ENCODE assay signal across 8 mouse cellular contexts in the genomic region with DNA sequence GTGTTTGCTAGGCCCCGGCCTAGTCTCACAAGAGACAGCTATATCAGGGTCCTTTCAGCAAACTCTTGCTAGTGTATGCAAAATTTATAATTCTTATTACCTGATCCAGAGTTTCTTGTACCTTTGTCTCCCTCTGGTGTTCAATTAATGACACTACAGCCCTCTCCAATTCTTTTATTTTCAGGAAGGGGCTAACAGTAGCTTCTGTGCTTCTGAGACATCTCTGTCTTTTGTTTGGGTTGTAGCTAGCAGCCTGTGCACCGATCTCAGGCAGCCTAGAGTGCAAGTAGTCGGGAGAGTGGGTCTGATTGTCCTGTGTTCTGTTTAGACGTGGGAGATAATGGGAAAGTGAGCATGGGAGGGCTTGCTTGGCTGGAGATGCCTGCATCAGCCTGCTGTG. TPM values are rescaled to one million over a fixed set of nuclear protein-coding genes. Genes with fewer than 3 reads are reported as not detected.
DNase-seq lines count a peak whose midpoint lies in the region; ATAC-seq lines count a peak whose summit lies in the region.

No protein-coding gene starts in this region.

- no peaks in the 10 kb centered on the region for H3K27me3 ChIP-seq in hindbrain, embryonic 11.5 days (ENCODE audit: control insufficient read depth, insufficient read depth, low read length)
- no peaks in the 10 kb centered on the region for H3K27me3 ChIP-seq in hindbrain, embryonic 10.5 days (ENCODE audit: insufficient read depth, poor library complexity, severe bottlenecking)

- no peak overlapping the region for H3K4me2 ChIP-seq in hindbrain, embryonic 11.5 days (replicated peaks; ENCODE audit: low read depth, low read length)

- no peaks in the 10 kb centered on the region for H3K4me1 ChIP-seq in hindbrain, embryonic 11.5 days (replicated peaks; ENCODE audit: control insufficient read depth, insufficient read depth, low read length)
- no peaks in the 10 kb centered on the region for H3K4me1 ChIP-seq in hindbrain, embryonic 10.5 days (replicated peaks)

- H3K4me3 ChIP-seq in hindbrain, embryonic 11.5 days (ENCODE audit: low read depth, low read length): no peak overlapping the region
- no peak overlapping the region for H3K4me3 ChIP-seq in hindbrain, embryonic 10.5 days

- H3K9me3 ChIP-seq in hindbrain, embryonic 11.5 days (ENCODE audit: control insufficient read depth, low read length): no peaks in the 10 kb centered on the region
- no peaks in the 10 kb centered on the region for H3K9me3 ChIP-seq in hindbrain, embryonic 10.5 days

- DNase-seq in hindbrain, embryonic 11.5 days (ENCODE audit: low spot score): peak; percentile 46
- DNase-seq in hindbrain, embryonic 10.5 days (ENCODE audit: low spot score): no peak
- peak; percentile 7 for DNase-seq in ovary, postnatal 14 days (ENCODE audit: low spot score)
- DNase-seq in ovary, postnatal 10 days (ENCODE audit: low spot score): no peak
- DNase-seq in telencephalon, adult 2 months (ENCODE audit: low read depth, low spot score): peak; percentile 10
- no peak for DNase-seq in cerebellum, postnatal 4 days (ENCODE audit: low spot score in 2 of 2)
- no peak for DNase-seq in thymus, postnatal 25 days

- H3K9ac ChIP-seq in hindbrain, embryonic 11.5 days (ENCODE audit: low read depth, low read length): no peak overlapping the region

- no peak for ATAC-seq in hindbrain, embryonic 11.5 days (ENCODE audit: low FRiP score)
- peak; percentile 69 for ATAC-seq in erythroblast, adult 5-6 weeks (replicated peaks; ENCODE audit: low FRiP score, poor library complexity, severe bottlenecking)

- 31% methylated on average over 4 of the region's 4 CpGs for WGBS in hindbrain, embryonic 11.5 days
- WGBS in hindbrain, embryonic 10.5 days: 25% methylated on average over 4 of the region's 4 CpGs

- no peak overlapping the region for H3K27ac ChIP-seq in hindbrain, embryonic 11.5 days (ENCODE audit: low read depth, low read length)
- H3K27ac ChIP-seq in hindbrain, embryonic 10.5 days: no peak overlapping the region

- H3K36me3 ChIP-seq in hindbrain, embryonic 11.5 days (ENCODE audit: control insufficient read depth, insufficient read depth, low read length): no peaks in the 10 kb centered on the region
- H3K36me3 ChIP-seq in hindbrain, embryonic 10.5 days: peaks cover 4% of the 10 kb centered on the region; the same call in 1 of the 2 replicates

RNA-seq across cellular contexts. Expression of a gene that starts 42.9 kb away (rescaled TPM):
- polyA plus RNA-seq in hindbrain, embryonic 11.5 days (2014; fragmentation: Nextera tagmentation; extraction: Ambion mirVana): 27.3 and 31.5 TPM in 2 replicates
- polyA plus RNA-seq in hindbrain, embryonic 10.5 days (2016; fragmentation: Nextera tagmentation; extraction: Ambion mirVana): 18.6 and 21.6 TPM in 2 replicates
- 30.3 and 42.1 TPM in 2 replicates for total RNA-seq in erythroblast, adult 5-6 weeks (2015; ENCODE audit: low replicate concordance)
- total RNA-seq in erythroblast, adult 5-6 weeks (2017; ENCODE audit: low replicate concordance): 46.4 and 50.7 TPM in 2 replicates

Comparison
In these comparisons a context has a peak if more than half of its experiments do, and no peak if none do; other contexts are left out.
1. DNase-seq: peak in hindbrain, embryonic 11.5 days (single experiment), ovary, postnatal 14 days (single experiment) and telencephalon, adult 2 months (single experiment); none in hindbrain, embryonic 10.5 days (single experiment), ovary, postnatal 10 days (single experiment), cerebellum, postnatal 4 days (0 of 2) and thymus, postnatal 25 days (single experiment).